Mouse (Mus musculus) midbrain, embryonic 14.5 days (tissue): Measurements from ENCODE around the gene Sec24c. TPM values are rescaled to one million over a fixed set of nuclear protein-coding genes. Genes with fewer than 3 reads are reported as not detected.

Source experiments
- ATAC-seq: fragments of 200-750 bp; cut with Nextera tagmentation; 2 replicates; pipeline ENCODE4 v1.8.0; 2017; ENCODE audit warnings: moderate number of reproducible peaks, moderate library complexity; ENCODE audit not compliant: low FRiP score, low TSS enrichment
- DNase-seq: peaks from one replicate; pipeline ENCODE4 v3.0.0-alpha.2; 2015
- H3K27ac ChIP-seq: fragments of 300-500 bp; sonication (generic); replicated peaks from 2 replicates; pipeline ENCODE4 v1.5.1; 2014; ENCODE audit warnings: mild to moderate bottlenecking, low read depth, low read length, moderate library complexity
- H3K27me3 ChIP-seq: fragments of 300-500 bp; sonication (generic); 2 replicates; pipeline ENCODE4 v1.6.1; 2014; ENCODE audit warnings: low read length, control low read depth, mixed read lengths; ENCODE audit not compliant: control insufficient read depth, insufficient read depth
- H3K36me3 ChIP-seq: fragments of 300-500 bp; sonication (generic); 2 replicates; pipeline ENCODE4 v1.6.1; 2014; ENCODE audit warnings: low read length, control low read depth; ENCODE audit not compliant: control insufficient read depth, insufficient read depth
- H3K4me1 ChIP-seq: fragments of 300-500 bp; sonication (generic); 2 replicates; pipeline ENCODE4 v1.6.1; 2014; ENCODE audit warnings: mild to moderate bottlenecking, antibody characterized with exemption, low read length, control low read depth; ENCODE audit not compliant: control insufficient read depth, insufficient read depth
- H3K4me2 ChIP-seq: fragments of 300-500 bp; sonication (generic); 2 replicates; pipeline ENCODE4 v1.6.1; 2014; ENCODE audit warnings: mild to moderate bottlenecking, low read length, moderate library complexity
- H3K4me3 ChIP-seq: fragments of 300-500 bp; sonication (generic); replicated peaks from 2 replicates; pipeline ENCODE4 v1.5.1; 2014; ENCODE audit warnings: low read depth, low read length
- H3K9ac ChIP-seq: fragments of 300-500 bp; sonication (generic); replicated peaks from 2 replicates; pipeline ENCODE4 v1.6.1; 2014; ENCODE audit warnings: mild to moderate bottlenecking, low read length, moderate library complexity
- H3K9me3 ChIP-seq: fragments of 300-500 bp; sonication (generic); 2 replicates; pipeline ENCODE4 v1.6.1; 2016; ENCODE audit warnings: low read length, control low read depth, mixed read lengths; ENCODE audit not compliant: control insufficient read depth
- WGBS: fragments of 180-500 bp; shearing (Covaris S2); extraction: QIAGEN DNeasy Blood & Tissue Kit; methylation state at CpG from one replicate; pipeline ENCODE4 v1.1.7; 2014; 5-methylcytosine and 5-hydroxymethylcytosine counted together
- polyA plus RNA-seq: library from polyadenylated mRNA; unstranded; fragments of >200 nt; fragmentation: Nextera tagmentation; extraction: Ambion mirVana; gene quantifications from 2 replicates; pipeline ENCODE4 v1.2.1, GENCODE M21; 2014

Gene Sec24c
- polyA plus RNA-seq, 1 experiment from 2014 or later: 81.5 TPM

- Histone ChIP-seq H3K9me3 (no peaks in the 10 kb centered on the region), H3K9ac (no peak overlapping the region), H3K36me3 (no peaks in the 10 kb centered on the region), H3K27ac (no peak overlapping the region), H3K27me3 (no peaks in the 10 kb centered on the region), H3K4me3 (no peak overlapping the region), H3K4me1 (peaks cover 3% of the 10 kb centered on the region; the same call in 1 of the 2 replicates), H3K4me2 (no peak overlapping the region)
- no peak for ATAC-seq
- WGBS: 81% methylated on average over 9 of the region's 9 CpGs
- no peak for DNase-seq
Observed at GRCm38 (mm10) chr14:20655731-20656130, 18.4 kb upstream of the Sec24c start.

- H3K4me2 ChIP-seq: no peak within 1 kb of the TSS
- no peak within 1 kb of the TSS for H3K9ac ChIP-seq
- no peaks in the 10 kb centered on the region for H3K36me3 ChIP-seq
- WGBS: 37% methylated on average over 11 of the region's 11 CpGs
- no peaks in the 10 kb centered on the region for H3K27me3 ChIP-seq
- ATAC-seq (no peak), DNase-seq (no peak)
- peaks cover 3% of the 10 kb centered on the region; the same call in 1 of the 2 replicates for H3K4me1 ChIP-seq
- H3K27ac ChIP-seq: no peak within 1 kb of the TSS
- H3K9me3 ChIP-seq: no peaks in the 10 kb centered on the region
- H3K4me3 ChIP-seq: no peak within 1 kb of the TSS
Observed at GRCm38 (mm10) chr14:20656361-20656760, 17.7 kb upstream of the Sec24c start, which contains the start of gene Myoz1. Gene Myoz1 (minus strand): TSS chr14:20656540.

- no peaks in the 10 kb centered on the region for H3K9me3 ChIP-seq
- H3K4me2 ChIP-seq: no peak overlapping the region
- no peak overlapping the region for H3K4me3 ChIP-seq
- ATAC-seq (no peak), DNase-seq (peak; percentile 79)
- no peak overlapping the region for H3K9ac ChIP-seq
- H3K27me3 ChIP-seq: peaks cover 8% of the 10 kb centered on the region; the same call in 1 of the 2 replicates
- no peaks in the 10 kb centered on the region for H3K36me3 ChIP-seq
- peaks cover 14% of the 10 kb centered on the region for H3K4me1 ChIP-seq
- no peak overlapping the region for H3K27ac ChIP-seq
Observed at GRCm38 (mm10) chr14:20658326-20658725, 15.8 kb upstream of the Sec24c start.

GRCm38 (mm10) chr14:20658902-20659301, 15.2 kb upstream of the Sec24c start:
- H3K4me3 ChIP-seq: no peak overlapping the region
- H3K27me3 ChIP-seq: peaks cover 8% of the 10 kb centered on the region; the same call in 1 of the 2 replicates
- peaks cover 14% of the 10 kb centered on the region for H3K4me1 ChIP-seq
- no peak for DNase-seq
- no peak for ATAC-seq
- no peak overlapping the region for H3K9ac ChIP-seq
- no peaks in the 10 kb centered on the region for H3K36me3 ChIP-seq
- H3K27ac ChIP-seq: no peak overlapping the region
- 95% methylated on average over 6 of the region's 6 CpGs for WGBS
- no peaks in the 10 kb centered on the region for H3K9me3 ChIP-seq
- no peak overlapping the region for H3K4me2 ChIP-seq

GRCm38 (mm10) chr14:20659687-20660086, 14.4 kb upstream of the Sec24c start:
- DNase-seq: no peak
- Histone ChIP-seq H3K4me2 (no peak overlapping the region), H3K36me3 (no peaks in the 10 kb centered on the region), H3K4me1 (peaks cover 14% of the 10 kb centered on the region), H3K27me3 (peaks cover 8% of the 10 kb centered on the region; the same call in 1 of the 2 replicates), H3K9me3 (no peaks in the 10 kb centered on the region), H3K4me3 (no peak overlapping the region), H3K9ac (no peak overlapping the region), H3K27ac (no peak overlapping the region)
- WGBS: 99% methylated on average over 7 of the region's 7 CpGs
- ATAC-seq: no peak

- Histone ChIP-seq H3K27me3 (peaks cover 13% of the 10 kb centered on the region; the same call in 1 of the 2 replicates), H3K27ac (peak overlapping the region; percentile 84), H3K4me3 (peak overlapping the region; percentile 65), H3K4me2 (peak overlapping the region; percentile 86), H3K9ac (peak overlapping the region; percentile 73), H3K9me3 (no peaks in the 10 kb centered on the region), H3K36me3 (no peaks in the 10 kb centered on the region), H3K4me1 (peaks cover 14% of the 10 kb centered on the region)
- 1% methylated on average over 52 of the region's 52 CpGs for WGBS
- ATAC-seq (peak; percentile 91), DNase-seq (peak; percentile 98)
Observed at GRCm38 (mm10) chr14:20660827-20661660, 13.1 kb upstream of the Sec24c start.

- WGBS: 6% methylated on average over 19 of the region's 19 CpGs
- no peak; the same call in none of the 2 replicates for ATAC-seq
- H3K4me2 ChIP-seq: peak overlapping the region; percentile 86
Observed at GRCm38 (mm10) chr14:20661661-20662331, 12.3 kb upstream of the Sec24c start.

GRCm38 (mm10) chr14:20662740-20663139, 11.4 kb upstream of the Sec24c start:
- Histone ChIP-seq H3K27ac (no peak overlapping the region), H3K4me1 (peaks cover 14% of the 10 kb centered on the region), H3K4me3 (no peak overlapping the region), H3K9ac (peak overlapping the region; percentile 73; the same call in 1 of the 2 replicates), H3K36me3 (no peaks in the 10 kb centered on the region), H3K27me3 (peaks cover 13% of the 10 kb centered on the region; the same call in 1 of the 2 replicates), H3K9me3 (no peaks in the 10 kb centered on the region), H3K4me2 (no peak overlapping the region)
- ATAC-seq (no peak), DNase-seq (no peak)
- 92% methylated on average over 3 of the region's 3 CpGs for WGBS

More at GRCm38 (mm10) chr14:20661661-20662331, 12.3 kb upstream of the Sec24c start:
- Histone ChIP-seq H3K9me3 (no peaks in the 10 kb centered on the region), H3K9ac (peak overlapping the region; percentile 73), H3K4me3 (peak overlapping the region; percentile 65), H3K4me1 (peaks cover 14% of the 10 kb centered on the region), H3K27me3 (peaks cover 13% of the 10 kb centered on the region; the same call in 1 of the 2 replicates), H3K27ac (peak overlapping the region; percentile 84), H3K36me3 (no peaks in the 10 kb centered on the region)
- DNase-seq: peak; percentile 47
